Mouse (Mus musculus): ENCODE measurements around the gene Cnp. TPM values are rescaled to one million over a fixed set of nuclear protein-coding genes. Genes with fewer than 3 reads are reported as not detected.

The Cnp gene
- polyA plus RNA-seq, 1 experiment from 2014 or later: 33.6 TPM

GRCm38 (mm10) chr11:100568692-100569091 lies 6.0 kb upstream of the Cnp start:
- Histone ChIP-seq H3K4me3 (ENCODE audit: low read length) (no peak overlapping the region), H3K9me3 (ENCODE audit: low read length) (no peaks in the 10 kb centered on the region), H3K4me1 (ENCODE audit: insufficient read depth, low read length) (peaks cover 11% of the 10 kb centered on the region), H3K4me2 (replicated peaks; ENCODE audit: low read depth, low read length) (no peak overlapping the region), H3K27me3 (ENCODE audit: insufficient read depth, low read length) (peaks cover 6% of the 10 kb centered on the region; the same call in 1 of the 2 replicates), H3K36me3 (ENCODE audit: insufficient read depth, low read length) (no peaks in the 10 kb centered on the region), H3K27ac (ENCODE audit: low read length) (no peak overlapping the region), H3K9ac (replicated peaks; ENCODE audit: low read length) (no peak overlapping the region)
- ATAC-seq (ENCODE audit: low FRiP score, low TSS enrichment): no peak
- 78% methylated on average over 8 of the region's 8 CpGs for WGBS

GRCm38 (mm10) chr11:100569789-100570188 lies 4.9 kb upstream of the Cnp start:
- no peak overlapping the region for H3K4me2 ChIP-seq (replicated peaks; ENCODE audit: low read depth, low read length)
- no peak overlapping the region for H3K4me3 ChIP-seq (ENCODE audit: low read length)
- peaks cover 6% of the 10 kb centered on the region; the same call in 1 of the 2 replicates for H3K27me3 ChIP-seq (ENCODE audit: insufficient read depth, low read length)
- H3K9ac ChIP-seq (replicated peaks; ENCODE audit: low read length): no peak overlapping the region
- no peaks in the 10 kb centered on the region for H3K36me3 ChIP-seq (ENCODE audit: insufficient read depth, low read length)
- ATAC-seq (ENCODE audit: low FRiP score, low TSS enrichment): no peak
- H3K27ac ChIP-seq (ENCODE audit: low read length): no peak overlapping the region
- no peaks in the 10 kb centered on the region for H3K9me3 ChIP-seq (ENCODE audit: low read length)
- 66% methylated on average over 9 of the region's 9 CpGs for WGBS
- H3K4me1 ChIP-seq (ENCODE audit: insufficient read depth, low read length): peaks cover 14% of the 10 kb centered on the region

GRCm38 (mm10) chr11:100570430-100571201 lies 4.1 kb upstream of the Cnp start:
- H3K4me3 ChIP-seq (ENCODE audit: low read length): peak overlapping the region; percentile 27
- no peak overlapping the region for H3K27ac ChIP-seq (ENCODE audit: low read length)
- H3K36me3 ChIP-seq (ENCODE audit: insufficient read depth, low read length): no peaks in the 10 kb centered on the region
- no peaks in the 10 kb centered on the region for H3K9me3 ChIP-seq (ENCODE audit: low read length)
- peaks cover 6% of the 10 kb centered on the region; the same call in 1 of the 2 replicates for H3K27me3 ChIP-seq (ENCODE audit: insufficient read depth, low read length)
- peak overlapping the region; percentile 50 for H3K4me2 ChIP-seq (replicated peaks; ENCODE audit: low read depth, low read length)
- 0 out of 2 replicates have a peak, but pooled peaks have one; percentile 39 for ATAC-seq (ENCODE audit: low FRiP score, low TSS enrichment)
- 4% methylated on average over 8 of the region's 8 CpGs for WGBS
- peak overlapping the region; percentile 39; the same call in 1 of the 2 replicates for H3K9ac ChIP-seq (replicated peaks; ENCODE audit: low read length)
- peaks cover 18% of the 10 kb centered on the region for H3K4me1 ChIP-seq (ENCODE audit: insufficient read depth, low read length)

- H3K9ac ChIP-seq (replicated peaks; ENCODE audit: low read length): peak overlapping the region; percentile 39; the same call in 1 of the 2 replicates
- 8% methylated on average over 16 of the region's 16 CpGs for WGBS
- ATAC-seq (ENCODE audit: low FRiP score, low TSS enrichment): no peak
Measured at GRCm38 (mm10) chr11:100571202-100571567, 3.5 kb upstream of the Cnp start.

GRCm38 (mm10) chr11:100574188-100574587 lies 516 bp upstream of the Cnp start:
- Histone ChIP-seq H3K27ac (ENCODE audit: low read length) (peak overlapping the region; percentile 78; the same call in 1 of the 2 replicates), H3K4me2 (replicated peaks; ENCODE audit: low read depth, low read length) (peak overlapping the region; percentile 75), H3K27me3 (ENCODE audit: insufficient read depth, low read length) (peaks cover 6% of the 10 kb centered on the region; the same call in 1 of the 2 replicates), H3K4me1 (ENCODE audit: insufficient read depth, low read length) (peaks cover 23% of the 10 kb centered on the region), H3K9ac (replicated peaks; ENCODE audit: low read length) (no peak overlapping the region), H3K36me3 (ENCODE audit: insufficient read depth, low read length) (0 out of 2 replicates have a peak, but pooled peaks cover 1% of the 10 kb centered on the region), H3K4me3 (ENCODE audit: low read length) (peak overlapping the region; percentile 67), H3K9me3 (ENCODE audit: low read length) (no peaks in the 10 kb centered on the region)
- no peak; the same call in 1 of the 2 replicates for ATAC-seq (ENCODE audit: low FRiP score, low TSS enrichment)
- WGBS: 60% methylated on average over 3 of the region's 3 CpGs

More at GRCm38 (mm10) chr11:100571202-100571567, 3.5 kb upstream of the Cnp start:
- H3K4me2 ChIP-seq (replicated peaks; ENCODE audit: low read depth, low read length): peak overlapping the region; percentile 50
- H3K4me3 ChIP-seq (ENCODE audit: low read length): peak overlapping the region; percentile 27
- H3K9me3 ChIP-seq (ENCODE audit: low read length): no peaks in the 10 kb centered on the region
- H3K27me3 ChIP-seq (ENCODE audit: insufficient read depth, low read length): peaks cover 6% of the 10 kb centered on the region; the same call in 1 of the 2 replicates
- peaks cover 18% of the 10 kb centered on the region for H3K4me1 ChIP-seq (ENCODE audit: insufficient read depth, low read length)
- H3K27ac ChIP-seq (ENCODE audit: low read length): no peak overlapping the region
- no peaks in the 10 kb centered on the region for H3K36me3 ChIP-seq (ENCODE audit: insufficient read depth, low read length)

GRCm38 (mm10) chr11:100575484-100575855 lies 766 bp downstream of the Cnp start:
- 0 out of 2 replicates have a peak, but pooled peaks have one; percentile 4 for ATAC-seq (ENCODE audit: low FRiP score, low TSS enrichment)
- H3K27me3 ChIP-seq (ENCODE audit: insufficient read depth, low read length): peaks cover 6% of the 10 kb centered on the region; the same call in 1 of the 2 replicates
- H3K4me2 ChIP-seq (replicated peaks; ENCODE audit: low read depth, low read length): peak overlapping the region; percentile 75
- H3K27ac ChIP-seq (ENCODE audit: low read length): peak overlapping the region; percentile 78
- no peaks in the 10 kb centered on the region for H3K9me3 ChIP-seq (ENCODE audit: low read length)
- H3K4me1 ChIP-seq (ENCODE audit: insufficient read depth, low read length): peaks cover 23% of the 10 kb centered on the region
- H3K4me3 ChIP-seq (ENCODE audit: low read length): peak overlapping the region; percentile 67
- WGBS: 34% methylated on average over 2 of the region's 2 CpGs
- peak overlapping the region; percentile 75 for H3K9ac ChIP-seq (replicated peaks; ENCODE audit: low read length)
- H3K36me3 ChIP-seq (ENCODE audit: insufficient read depth, low read length): peaks cover 5% of the 10 kb centered on the region; the same call in 1 of the 2 replicates

- Histone ChIP-seq H3K36me3 (ENCODE audit: insufficient read depth, low read length) (peaks cover 13% of the 10 kb centered on the region), H3K9me3 (ENCODE audit: low read length) (no peaks in the 10 kb centered on the region), H3K27me3 (ENCODE audit: insufficient read depth, low read length) (no peaks in the 10 kb centered on the region), H3K4me2 (replicated peaks; ENCODE audit: low read depth, low read length) (no peak overlapping the region), H3K27ac (ENCODE audit: low read length) (no peak overlapping the region), H3K4me3 (ENCODE audit: low read length) (no peak overlapping the region), H3K4me1 (ENCODE audit: insufficient read depth, low read length) (peaks cover 15% of the 10 kb centered on the region), H3K9ac (replicated peaks; ENCODE audit: low read length) (no peak overlapping the region)
- 70% methylated on average over 21 of the region's 21 CpGs for WGBS
- ATAC-seq (ENCODE audit: low FRiP score, low TSS enrichment): no peak
Measured at GRCm38 (mm10) chr11:100576256-100576655, 1.6 kb downstream of the Cnp start.

- Histone ChIP-seq H3K4me3 (ENCODE audit: low read length) (no peak overlapping the region), H3K36me3 (ENCODE audit: insufficient read depth, low read length) (peaks cover 31% of the 10 kb centered on the region), H3K4me1 (ENCODE audit: insufficient read depth, low read length) (peaks cover 11% of the 10 kb centered on the region), H3K9me3 (ENCODE audit: low read length) (no peaks in the 10 kb centered on the region), H3K4me2 (replicated peaks; ENCODE audit: low read depth, low read length) (no peak overlapping the region), H3K9ac (replicated peaks; ENCODE audit: low read length) (no peak overlapping the region), H3K27me3 (ENCODE audit: insufficient read depth, low read length) (no peaks in the 10 kb centered on the region), H3K27ac (ENCODE audit: low read length) (no peak overlapping the region)
- WGBS: 61% methylated on average over 8 of the region's 8 CpGs
- ATAC-seq (ENCODE audit: low FRiP score, low TSS enrichment): no peak
Measured at GRCm38 (mm10) chr11:100577852-100578599, 3.3 kb downstream of the Cnp start.

- H3K36me3 ChIP-seq (ENCODE audit: insufficient read depth, low read length): peaks cover 43% of the 10 kb centered on the region
- peaks cover 11% of the 10 kb centered on the region for H3K4me1 ChIP-seq (ENCODE audit: insufficient read depth, low read length)
- no peaks in the 10 kb centered on the region for H3K9me3 ChIP-seq (ENCODE audit: low read length)
- WGBS: 93% methylated on average over 9 of the region's 9 CpGs
- no peak overlapping the region for H3K4me3 ChIP-seq (ENCODE audit: low read length)
- no peak overlapping the region for H3K9ac ChIP-seq (replicated peaks; ENCODE audit: low read length)
- H3K27me3 ChIP-seq (ENCODE audit: insufficient read depth, low read length): no peaks in the 10 kb centered on the region
- no peak overlapping the region for H3K4me2 ChIP-seq (replicated peaks; ENCODE audit: low read depth, low read length)
- no peak overlapping the region for H3K27ac ChIP-seq (ENCODE audit: low read length)
- no peak for ATAC-seq (ENCODE audit: low FRiP score, low TSS enrichment)
Measured at GRCm38 (mm10) chr11:100579116-100579799, 4.6 kb downstream of the Cnp start.
